Mouse (Mus musculus) limb, embryonic 13.5 days (tissue): ENCODE measurements around the gene Washc1. TPM values are rescaled to one million over a fixed set of nuclear protein-coding genes. Genes with fewer than 3 reads are reported as not detected.
"Not testable (repeated sequence)": the region's sequence is repeated elsewhere in the genome, so short reads cannot be mapped to it uniquely, and the experiment has no call there.

ENCODE experiments used
- ATAC-seq: fragments of 200-750 bp; cut with Nextera tagmentation; 2 replicates; pipeline ENCODE4 v1.8.0; 2017; ENCODE audit warnings: low read depth, moderate number of reproducible peaks, moderate TSS enrichment; ENCODE audit not compliant: low FRiP score
- H3K27ac ChIP-seq: fragments of 300-500 bp; sonication (generic); 2 replicates; pipeline ENCODE4 v1.5.1; 2015; ENCODE audit warnings: inconsistent platforms, mild to moderate bottlenecking, moderate library complexity
- H3K27me3 ChIP-seq: fragments of 300-500 bp; sonication (generic); 2 replicates; pipeline ENCODE4 v1.6.1; 2015; ENCODE audit warnings: mild to moderate bottlenecking, inconsistent platforms
- H3K36me3 ChIP-seq: fragments of 300-500 bp; sonication (generic); 2 replicates; pipeline ENCODE4 v1.6.1; 2015; ENCODE audit warnings: inconsistent platforms, mild to moderate bottlenecking, moderate library complexity
- H3K4me1 ChIP-seq: fragments of 300-500 bp; sonication (generic); 2 replicates; pipeline ENCODE4 v1.6.1; 2015; ENCODE audit warnings: inconsistent platforms
- H3K4me2 ChIP-seq: fragments of 300-500 bp; sonication (generic); replicated peaks from 2 replicates; pipeline ENCODE4 v1.6.1; 2015; ENCODE audit warnings: inconsistent platforms, mild to moderate bottlenecking, moderate library complexity
- H3K4me3 ChIP-seq: fragments of 300-500 bp; sonication (generic); 2 replicates; pipeline ENCODE4 v1.5.1; 2015; ENCODE audit warnings: moderate library complexity, mild to moderate bottlenecking, inconsistent platforms
- H3K9ac ChIP-seq: fragments of 300-500 bp; sonication (generic); 2 replicates; pipeline ENCODE4 v1.6.1; 2015; ENCODE audit warnings: mild to moderate bottlenecking, inconsistent platforms
- H3K9me3 ChIP-seq: fragments of 300-500 bp; sonication (generic); 2 replicates; pipeline ENCODE4 v1.6.1; 2016; ENCODE audit warnings: inconsistent platforms
- WGBS: fragments of 180-500 bp; shearing (Covaris S2); methylation state at CpG from one replicate; pipeline ENCODE4 v1.1.7; 2015; 5-methylcytosine and 5-hydroxymethylcytosine counted together
- polyA plus RNA-seq: library from polyadenylated mRNA; unstranded; fragments of >200 nt; fragmentation: Nextera tagmentation; extraction: Ambion mirVana; gene quantifications from 2 replicates; pipeline ENCODE4 v1.2.1, GENCODE M21; 2015

Gene Washc1
- polyA plus RNA-seq, 1 experiment from 2014 or later, result 43.0 TPM

- H3K4me1 ChIP-seq, result peaks cover 16% of the 10 kb centered on the region
- no peak overlapping the region for H3K27ac ChIP-seq
- no peak overlapping the region for H3K9ac ChIP-seq
- H3K4me3 ChIP-seq, result no peak overlapping the region
- H3K9me3 ChIP-seq, result no peaks in the 10 kb centered on the region
- 73% methylated on average over 1 of the region's 1 CpGs for WGBS
- ATAC-seq, result no peak
- no peak overlapping the region for H3K4me2 ChIP-seq
- peaks cover 47% of the 10 kb centered on the region for H3K36me3 ChIP-seq
- H3K27me3 ChIP-seq, result no peaks in the 10 kb centered on the region
Observed at GRCm38 (mm10) chr17:66120701-66121100, 9.4 kb downstream of the Washc1 start.

GRCm38 (mm10) chr17:66123066-66123815 lies 11.9 kb downstream of the Washc1 start, which contains the start of gene Ddx11:
Gene Ddx11, plus strand, starts transcription at chr17:66123520.
- Histone ChIP-seq H3K9ac (peak within 1 kb of the TSS; percentile 78), H3K9me3 (no peaks in the 10 kb centered on the region), H3K4me1 (peaks cover 16% of the 10 kb centered on the region), H3K36me3 (peaks cover 42% of the 10 kb centered on the region), H3K27me3 (no peaks in the 10 kb centered on the region), H3K4me3 (peak within 1 kb of the TSS; percentile 80), H3K27ac (peak within 1 kb of the TSS; percentile 84), H3K4me2 (peak within 1 kb of the TSS; percentile 82)
- 6% methylated on average over 44 of the region's 45 CpGs for WGBS
- peak; percentile 85 for ATAC-seq

GRCm38 (mm10) chr17:66123816-66124610 lies 12.7 kb downstream of the Washc1 start:
- WGBS, result 2% methylated on average over 20 of the region's 20 CpGs
- H3K4me2 ChIP-seq, result peak overlapping the region; percentile 82
- ATAC-seq, result peak; percentile 26; the same call in 1 of the 2 replicates
- H3K4me1 ChIP-seq, result peaks cover 16% of the 10 kb centered on the region
- H3K9ac ChIP-seq, result peak overlapping the region; percentile 78
- H3K9me3 ChIP-seq, result no peaks in the 10 kb centered on the region
- peaks cover 40% of the 10 kb centered on the region for H3K36me3 ChIP-seq
- H3K27ac ChIP-seq, result peak overlapping the region; percentile 84
- H3K4me3 ChIP-seq, result peak overlapping the region; percentile 80
- no peaks in the 10 kb centered on the region for H3K27me3 ChIP-seq

GRCm38 (mm10) chr17:66125211-66125610 lies 13.9 kb downstream of the Washc1 start:
- peak overlapping the region; percentile 80; the same call in 1 of the 2 replicates for H3K4me3 ChIP-seq
- no peak for ATAC-seq
- H3K27me3 ChIP-seq, result no peaks in the 10 kb centered on the region
- H3K9me3 ChIP-seq, result no peaks in the 10 kb centered on the region
- H3K4me1 ChIP-seq, result peaks cover 16% of the 10 kb centered on the region
- 62% methylated on average over 5 of the region's 5 CpGs for WGBS
- no peak overlapping the region for H3K27ac ChIP-seq
- peaks cover 37% of the 10 kb centered on the region for H3K36me3 ChIP-seq
- peak overlapping the region; percentile 82 for H3K4me2 ChIP-seq
- peak overlapping the region; percentile 0; the same call in 1 of the 2 replicates for H3K9ac ChIP-seq

- Histone ChIP-seq H3K9ac (no peak overlapping the region), H3K27ac (no peak overlapping the region), H3K4me3 (no peak overlapping the region), H3K4me2 (no peak overlapping the region), H3K27me3 (no peaks in the 10 kb centered on the region), H3K4me1 (peaks cover 2% of the 10 kb centered on the region), H3K9me3 (no peaks in the 10 kb centered on the region), H3K36me3 (peaks cover 83% of the 10 kb centered on the region)
- 87% methylated on average over 9 of the region's 9 CpGs for WGBS
- ATAC-seq, result no peak
Observed at GRCm38 (mm10) chr17:66130371-66130770, 19.0 kb downstream of the Washc1 start.

GRCm38 (mm10) chr17:66131212-66131611 lies 19.9 kb downstream of the Washc1 start:
- Histone ChIP-seq H3K27me3 (no peaks in the 10 kb centered on the region), H3K27ac (no peak overlapping the region), H3K9me3 (no peaks in the 10 kb centered on the region), H3K36me3 (peaks cover 89% of the 10 kb centered on the region), H3K4me2 (no peak overlapping the region), H3K4me3 (no peak overlapping the region), H3K9ac (no peak overlapping the region), H3K4me1 (no peaks in the 10 kb centered on the region)
- ATAC-seq, result no peak
- WGBS, result 95% methylated on average over 4 of the region's 4 CpGs

GRCm38 (mm10) chr17:66152706-66153662 lies 41.6 kb downstream of the Washc1 start:
- 74% methylated on average over 6 of the region's 8 CpGs for WGBS
- ATAC-seq, result peak; percentile 68

GRCm38 (mm10) chr17:66153735-66154423 lies 42.5 kb downstream of the Washc1 start:
- not testable (repeated sequence) for H3K27ac ChIP-seq, H3K9ac ChIP-seq, H3K4me2 ChIP-seq, H3K4me1 ChIP-seq, H3K4me3 ChIP-seq, H3K9me3 ChIP-seq, H3K27me3 ChIP-seq, ATAC-seq
- H3K36me3 ChIP-seq, result peaks cover 35% of the 10 kb centered on the region
- 97% methylated on average over 4 of the region's 4 CpGs for WGBS

More at GRCm38 (mm10) chr17:66152706-66153662, 41.6 kb downstream of the Washc1 start:
- not testable (repeated sequence) for H3K27me3 ChIP-seq, H3K27ac ChIP-seq, H3K4me2 ChIP-seq, H3K4me1 ChIP-seq, H3K9ac ChIP-seq, H3K4me3 ChIP-seq, H3K9me3 ChIP-seq
- peaks cover 44% of the 10 kb centered on the region for H3K36me3 ChIP-seq

GRCm38 (mm10) chr17:66154876-66155275 lies 43.5 kb downstream of the Washc1 start:
- Histone ChIP-seq H3K4me1 (no peaks in the 10 kb centered on the region), H3K27ac (no peak overlapping the region), H3K9ac (no peak overlapping the region), H3K4me3 (no peak overlapping the region), H3K9me3 (no peaks in the 10 kb centered on the region), H3K27me3 (no peaks in the 10 kb centered on the region), H3K36me3 (peaks cover 25% of the 10 kb centered on the region), H3K4me2 (no peak overlapping the region)
- WGBS, result 77% methylated on average over 2 of the region's 2 CpGs
- no peak for ATAC-seq

- Histone ChIP-seq H3K36me3 (no peaks in the 10 kb centered on the region), H3K27me3 (no peaks in the 10 kb centered on the region), H3K4me2 (no peak overlapping the region), H3K27ac (no peak overlapping the region), H3K4me1 (no peaks in the 10 kb centered on the region), H3K4me3 (no peak overlapping the region), H3K9ac (no peak overlapping the region), H3K9me3 (0 out of 2 replicates have a peak, but pooled peaks cover 15% of the 10 kb centered on the region)
- 90% methylated on average over 5 of the region's 5 CpGs for WGBS
- no peak for ATAC-seq
Observed at GRCm38 (mm10) chr17:66158271-66158670, 46.9 kb downstream of the Washc1 start.

- H3K4me3 ChIP-seq, H3K4me2 ChIP-seq, H3K27ac ChIP-seq, H3K27me3 ChIP-seq, H3K4me1 ChIP-seq, ATAC-seq, H3K36me3 ChIP-seq, H3K9ac ChIP-seq: not testable (repeated sequence)
- 94% methylated on average over 5 of the region's 5 CpGs for WGBS
- 0 out of 2 replicates have a peak, but pooled peaks cover 19% of the 10 kb centered on the region for H3K9me3 ChIP-seq
Observed at GRCm38 (mm10) chr17:66167141-66167540, 55.8 kb downstream of the Washc1 start.
